Comparison of ENCODE assay signal across 8 mouse cellular contexts in the genomic region with DNA sequence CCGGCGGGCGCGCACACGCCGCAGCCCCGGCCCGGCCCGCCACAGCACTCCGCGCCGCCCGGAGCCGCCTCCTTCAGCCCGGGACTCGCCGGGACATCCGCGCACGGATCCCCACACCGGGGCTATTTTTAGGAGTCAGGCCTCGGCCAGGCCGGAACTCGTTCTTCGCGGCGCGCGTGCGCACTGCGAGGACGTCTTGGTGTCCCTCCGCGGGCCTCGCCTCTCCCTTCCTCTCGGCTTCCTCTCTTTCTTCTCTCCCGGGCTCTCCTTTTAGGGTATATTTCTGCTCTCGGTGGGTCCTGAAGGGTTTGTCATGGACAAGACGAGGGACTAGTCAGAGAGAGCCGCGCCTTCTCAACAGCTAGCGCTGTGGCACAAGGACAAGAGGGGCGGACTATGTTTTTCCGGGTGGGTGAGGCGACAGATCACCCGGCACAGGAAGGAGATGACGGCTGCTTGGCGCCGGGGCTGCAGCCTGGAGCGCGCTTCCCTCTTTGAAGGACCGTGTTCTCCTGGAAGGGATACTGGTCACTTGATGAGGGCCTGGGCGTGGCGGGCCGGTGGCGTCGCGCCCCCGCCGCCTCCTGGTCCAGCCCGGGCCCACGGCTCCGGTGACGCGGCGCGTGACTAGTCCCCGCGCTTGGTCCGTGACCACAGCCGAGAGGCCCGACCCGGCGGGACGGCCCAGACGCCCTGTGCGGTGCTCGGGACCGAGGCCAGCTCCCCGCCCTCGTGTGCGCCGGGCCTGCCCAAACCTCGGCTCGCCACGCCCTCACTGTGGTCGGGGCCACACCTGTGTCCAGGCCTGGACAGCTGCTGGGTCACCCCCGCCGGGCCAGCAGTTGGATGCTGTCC. TPM values are rescaled to one million over a fixed set of nuclear protein-coding genes. Genes with fewer than 3 reads are reported as not detected.
DNase-seq lines count a peak whose midpoint lies in the region; ATAC-seq lines count a peak whose summit lies in the region.

Mef2a (minus strand) TSS at position 130 of the 855 bp plus-strand sequence.

- no peaks in the 10 kb centered on the region for H3K27me3 ChIP-seq in hindbrain, embryonic 14.5 days (ENCODE audit: control insufficient read depth, insufficient read depth, low read length)

- H3K27ac ChIP-seq in hindbrain, embryonic 14.5 days = peak within 1 kb of the TSS; percentile 100

- H3K9me3 ChIP-seq in hindbrain, embryonic 14.5 days (ENCODE audit: control insufficient read depth, low read length) = no peaks in the 10 kb centered on the region

- peaks cover 17% of the 10 kb centered on the region for H3K4me1 ChIP-seq in hindbrain, embryonic 14.5 days (replicated peaks; ENCODE audit: control insufficient read depth, insufficient read depth, low read length)

- ATAC-seq in hindbrain, embryonic 14.5 days (ENCODE audit: low FRiP score) = peak; percentile 92

- no peaks in the 10 kb centered on the region for H3K36me3 ChIP-seq in hindbrain, embryonic 14.5 days (replicated peaks; ENCODE audit: control insufficient read depth, insufficient read depth)

- peak within 1 kb of the TSS; percentile 100 for H3K4me2 ChIP-seq in hindbrain, embryonic 14.5 days (replicated peaks)

- DNase-seq in R1 (ENCODE audit: low read depth, low spot score) = peak; percentile 92
- DNase-seq in cerebellum, postnatal 25 days = peak; percentile 99
- DNase-seq in frontal cortex, postnatal 25 days (ENCODE audit: low spot score in 2 of 2) = peak; percentile 95 to 96
- DNase-seq in hindbrain, embryonic 14.5 days (ENCODE audit: low spot score) = peak; percentile 96
- peak; percentile 95 to 97 for DNase-seq in layer of hippocampus, postnatal 36 days
- DNase-seq in lung, postnatal 36 days = peak; percentile 97
- peak; percentile 98 for DNase-seq in retina, postnatal 1 day
- peak; percentile 93 to 97 for DNase-seq in urinary bladder, adult 18-20 months (ENCODE audit: low spot score in 2 of 2)

- H3K9ac ChIP-seq in hindbrain, embryonic 14.5 days = peak within 1 kb of the TSS; percentile 100

- WGBS in hindbrain, embryonic 14.5 days = under 1% methylated on average over 88 of the region's 89 CpGs

- peak within 1 kb of the TSS; percentile 90 for H3K4me3 ChIP-seq in hindbrain, embryonic 14.5 days (replicated peaks; ENCODE audit: low read length)

RNA-seq across cellular contexts. Expression of gene Mef2a, which starts in this region (rescaled TPM):
- polyA plus RNA-seq in hindbrain, embryonic 14.5 days (2014; fragmentation: Nextera tagmentation; extraction: Ambion mirVana) = 44.9 and 48.2 TPM in 2 replicates
- 100 to 1,000 TPM; 146 to 161 TPM for total RNA-seq in layer of hippocampus, postnatal 36 days (2021)

Comparison
In these comparisons a context has a peak if more than half of its experiments do, and no peak if none do; other contexts are left out.
1. Peak in every context shown above with its lines: DNase-seq, ATAC-seq, H3K4me3 ChIP-seq and H3K27ac ChIP-seq.